Mouse (Mus musculus): ENCODE results near the gene Srp14. TPM values are rescaled to one million over a fixed set of nuclear protein-coding genes. Genes with fewer than 3 reads are reported as not detected.

The Srp14 gene
- polyA plus RNA-seq, 1 experiment from 2014 or later: 232 TPM

DNA sequence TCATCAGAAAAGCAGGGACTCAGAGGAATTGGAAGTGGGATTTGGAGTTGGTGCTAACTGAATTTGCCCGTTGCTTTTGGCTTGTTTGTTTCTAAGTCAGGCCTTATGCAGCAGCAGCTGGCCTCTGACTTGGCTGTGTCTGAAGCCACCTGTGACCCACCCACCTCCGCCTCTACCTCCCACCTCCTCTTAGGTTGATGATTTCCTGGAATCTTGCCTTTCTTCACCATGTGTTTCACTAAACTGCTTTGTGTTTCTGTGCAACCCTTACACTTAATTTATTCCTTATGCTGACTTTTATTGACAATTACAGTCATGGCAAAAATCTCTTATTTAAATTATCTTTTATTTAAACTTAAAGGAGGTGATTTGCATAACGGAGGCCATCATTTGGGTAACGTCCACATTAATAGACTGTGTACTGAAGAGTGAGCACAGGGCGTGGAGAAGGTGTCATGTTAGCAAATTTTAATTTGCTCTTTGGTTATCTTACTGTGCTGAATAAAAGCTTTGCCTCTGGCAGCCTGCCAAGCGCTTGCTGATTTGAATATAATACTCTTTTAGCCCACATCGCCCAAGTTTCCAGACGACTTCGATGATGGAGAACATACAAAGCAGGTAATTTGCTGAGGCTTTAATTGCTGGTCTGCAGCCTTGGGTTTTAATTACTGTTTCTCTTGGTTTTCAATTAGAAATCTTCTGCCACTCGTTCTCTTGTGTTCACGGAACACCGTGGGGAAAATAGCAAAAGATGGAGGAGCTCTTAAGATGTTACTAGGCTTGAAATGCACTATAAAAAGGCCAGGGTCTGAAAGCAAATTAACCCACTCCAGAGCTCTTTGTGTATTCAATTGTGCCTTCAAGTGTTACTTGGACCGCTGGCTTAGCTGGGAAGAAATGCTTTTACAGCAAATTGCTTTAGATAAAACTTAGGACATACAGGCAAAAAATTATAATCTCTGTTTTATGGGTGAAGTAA lies 33.5 kb downstream of the Srp14 start:
- no peaks in the 10 kb centered on the region for H3K9me3 ChIP-seq
- no peak for DNase-seq (ENCODE audit: low spot score)
- H3K27ac ChIP-seq: no peak overlapping the region
- peaks cover 60% of the 10 kb centered on the region for H3K36me3 ChIP-seq
- H3K27me3 ChIP-seq (ENCODE audit: insufficient read depth, poor library complexity, severe bottlenecking): no peaks in the 10 kb centered on the region
- 85% methylated on average over 13 of the region's 13 CpGs for WGBS
- no peaks in the 10 kb centered on the region for H3K4me1 ChIP-seq
- no peak overlapping the region for H3K4me3 ChIP-seq

- peaks cover 55% of the 10 kb centered on the region for H3K36me3 ChIP-seq
- 85% methylated on average over 4 of the region's 4 CpGs for WGBS
- H3K27me3 ChIP-seq (ENCODE audit: insufficient read depth, poor library complexity, severe bottlenecking): no peaks in the 10 kb centered on the region
- 0 out of 2 replicates have a peak, but pooled peaks cover 4% of the 10 kb centered on the region for H3K4me1 ChIP-seq
- no peaks in the 10 kb centered on the region for H3K9me3 ChIP-seq
- no peak overlapping the region for H3K4me3 ChIP-seq
- DNase-seq (ENCODE audit: low spot score): no peak
- no peak overlapping the region for H3K27ac ChIP-seq
Observed at GRCm38 (mm10) chr2:118442723-118443122, 36.8 kb downstream of the Srp14 start.

DNA sequence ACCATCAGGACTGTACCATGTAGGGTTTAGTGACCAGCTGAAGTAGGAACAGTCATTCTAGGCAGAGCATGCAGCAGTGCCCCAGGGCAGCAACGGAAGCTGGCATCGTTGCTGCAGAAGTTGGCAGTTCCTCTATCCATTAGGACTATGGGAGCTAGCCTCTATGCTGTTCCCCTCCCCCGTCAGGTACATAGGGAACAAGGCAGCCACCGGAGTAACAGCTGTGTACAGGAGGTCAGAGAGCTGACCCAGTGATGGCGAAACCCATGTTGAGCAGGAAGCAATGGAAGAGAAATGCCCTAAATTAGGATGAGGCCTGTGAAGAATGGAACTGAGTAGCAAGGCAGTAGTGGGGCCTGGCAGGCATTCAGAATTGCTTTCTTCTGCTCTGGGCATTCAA lies 37.3 kb downstream of the Srp14 start:
- Histone ChIP-seq H3K4me1 (0 out of 2 replicates have a peak, but pooled peaks cover 4% of the 10 kb centered on the region), H3K27me3 (ENCODE audit: insufficient read depth, poor library complexity, severe bottlenecking) (no peaks in the 10 kb centered on the region), H3K36me3 (peaks cover 60% of the 10 kb centered on the region), H3K9me3 (no peaks in the 10 kb centered on the region), H3K4me3 (no peak overlapping the region), H3K27ac (no peak overlapping the region; the same call in 1 of the 2 replicates)
- no peak for DNase-seq (ENCODE audit: low spot score)
- 87% methylated on average over 5 of the region's 5 CpGs for WGBS

- 69% methylated on average over 5 of the region's 5 CpGs for WGBS
- H3K4me1 ChIP-seq: no peaks in the 10 kb centered on the region
- no peaks in the 10 kb centered on the region for H3K27me3 ChIP-seq (ENCODE audit: insufficient read depth, poor library complexity, severe bottlenecking)
- DNase-seq (ENCODE audit: low spot score): no peak
- H3K4me3 ChIP-seq: no peak overlapping the region
- no peaks in the 10 kb centered on the region for H3K9me3 ChIP-seq
- peaks cover 80% of the 10 kb centered on the region for H3K36me3 ChIP-seq
- no peak overlapping the region for H3K27ac ChIP-seq
Observed at GRCm38 (mm10) chr2:118431589-118431988, 47.9 kb downstream of the Srp14 start.

GRCm38 (mm10) chr2:118430630-118431029 lies 48.9 kb downstream of the Srp14 start:
- H3K36me3 ChIP-seq: peaks cover 80% of the 10 kb centered on the region
- no peak overlapping the region; the same call in 1 of the 2 replicates for H3K27ac ChIP-seq
- no peaks in the 10 kb centered on the region for H3K4me1 ChIP-seq

GRCm38 (mm10) chr2:118429297-118429696 lies 50.2 kb downstream of the Srp14 start:
- no peak overlapping the region for H3K4me3 ChIP-seq
- no peaks in the 10 kb centered on the region for H3K4me1 ChIP-seq
- peaks cover 74% of the 10 kb centered on the region for H3K36me3 ChIP-seq
- no peak for DNase-seq (ENCODE audit: low spot score)
- 83% methylated on average over 9 of the region's 9 CpGs for WGBS
- no peaks in the 10 kb centered on the region for H3K27me3 ChIP-seq (ENCODE audit: insufficient read depth, poor library complexity, severe bottlenecking)
- H3K27ac ChIP-seq: no peak overlapping the region
- no peaks in the 10 kb centered on the region for H3K9me3 ChIP-seq

More at GRCm38 (mm10) chr2:118430630-118431029, 48.9 kb downstream of the Srp14 start:
- Histone ChIP-seq H3K4me3 (no peak overlapping the region), H3K9me3 (no peaks in the 10 kb centered on the region), H3K27me3 (ENCODE audit: insufficient read depth, poor library complexity, severe bottlenecking) (no peaks in the 10 kb centered on the region)
- no peak for DNase-seq (ENCODE audit: low spot score)
- WGBS: 65% methylated on average over 16 of the region's 16 CpGs

DNA sequence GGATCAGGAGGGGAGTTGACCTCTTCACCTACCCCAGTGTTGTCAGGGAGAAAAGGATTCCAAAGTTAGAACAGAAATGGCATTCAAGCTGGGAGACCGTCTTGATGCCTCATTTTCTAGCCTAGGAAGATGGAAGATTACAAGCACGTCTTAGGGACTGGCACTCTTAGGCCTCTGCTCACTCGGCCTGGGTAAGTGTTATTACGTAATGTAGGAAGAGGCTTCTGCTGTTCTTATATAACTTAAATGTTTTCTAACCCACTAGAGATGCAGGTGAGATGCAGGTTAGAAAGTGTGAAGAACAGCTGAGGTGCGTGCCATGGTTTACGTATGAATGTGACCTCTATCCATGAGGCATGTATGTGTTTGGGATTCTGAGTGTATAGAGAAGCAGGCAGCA lies 51.2 kb downstream of the Srp14 start:
- Histone ChIP-seq H3K4me3 (no peak overlapping the region), H3K9me3 (no peaks in the 10 kb centered on the region), H3K27me3 (ENCODE audit: insufficient read depth, poor library complexity, severe bottlenecking) (no peaks in the 10 kb centered on the region), H3K36me3 (peaks cover 68% of the 10 kb centered on the region), H3K27ac (no peak overlapping the region), H3K4me1 (no peaks in the 10 kb centered on the region)
- 91% methylated on average over 6 of the region's 6 CpGs for whole genome bisulfite sequencing
- DNase-seq (ENCODE audit: low spot score): no peak

Other genes with a start within 250 kb of the Srp14 start
- gene Fsip1, start 222.7 kb downstream of the Srp14 start, polyA plus RNA-seq (2016; fragmentation: Nextera tagmentation; extraction: Ambion mirVana): 0.18 and 0.59 TPM in 2 replicates
- 0.39 TPM in 1 of 2 replicates, not detected in the other for gene Gpr176, start 106.3 kb downstream of the Srp14 start, polyA plus RNA-seq (2016; fragmentation: Nextera tagmentation; extraction: Ambion mirVana)
- 9.5 and 10.0 TPM in 2 replicates for gene Eif2ak4, start 91.1 kb downstream of the Srp14 start, polyA plus RNA-seq (2016; fragmentation: Nextera tagmentation; extraction: Ambion mirVana)
- gene Bmf, start 70.0 kb upstream of the Srp14 start, polyA plus RNA-seq (2016; fragmentation: Nextera tagmentation; extraction: Ambion mirVana): 2.5 and 3.7 TPM in 2 replicates
- gene Bub1b, start 118.5 kb upstream of the Srp14 start, polyA plus RNA-seq (2016; fragmentation: Nextera tagmentation; extraction: Ambion mirVana): 101 and 104 TPM in 2 replicates
- 1.7 and 4.1 TPM in 2 replicates for gene Pak6, start 183.6 kb upstream of the Srp14 start, polyA plus RNA-seq (2016; fragmentation: Nextera tagmentation; extraction: Ambion mirVana)
- gene Ankrd63, start 224.3 kb upstream of the Srp14 start, polyA plus RNA-seq (2016; fragmentation: Nextera tagmentation; extraction: Ambion mirVana): 0.16 and 0.63 TPM in 2 replicates
- 1.4 and 1.6 TPM in 2 replicates for gene Plcb2, start 248.7 kb upstream of the Srp14 start, polyA plus RNA-seq (2016; fragmentation: Nextera tagmentation; extraction: Ambion mirVana)